Comparison of ENCODE assay signal across 14 mouse cellular contexts in the genomic region with DNA sequence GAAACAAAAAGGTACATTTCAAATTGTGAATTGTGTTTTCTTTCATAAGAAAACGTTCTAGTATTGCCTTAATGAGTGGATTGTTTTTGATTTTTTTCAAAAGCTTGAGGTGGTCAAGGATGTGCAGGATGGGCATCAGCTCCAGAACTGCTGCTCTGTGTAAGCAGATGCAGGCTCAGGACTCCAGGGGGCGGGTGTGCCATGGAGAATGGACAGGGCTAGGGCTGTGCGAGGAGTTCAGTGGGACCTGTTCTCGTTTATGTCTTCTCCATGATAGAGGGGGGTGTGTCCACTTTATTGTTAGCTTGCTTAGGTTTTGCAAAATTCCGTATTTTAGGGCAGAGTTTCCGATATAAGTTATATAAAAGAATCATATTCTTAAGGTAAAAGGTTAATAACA.
DNase-seq lines count a peak whose midpoint lies in the region; ATAC-seq and TF ChIP-seq lines count a peak whose summit lies in the region.
"Had no signal": no experiment of that assay in that cellular context is flagged by ENCODE, and none has a peak within 500 bp of the region (broad histone marks: within the 10 kb centered on the region; RNA-seq: fewer than 3 reads in every experiment).

No protein-coding gene starts in this region.

- 83% methylated on average over 6 of the region's 6 CpGs for WGBS in embryonic facial prominence, embryonic 14.5 days
- 84% methylated on average over 6 of the region's 6 CpGs for WGBS in embryonic facial prominence, embryonic 10.5 days
- 87% methylated on average over 6 of the region's 6 CpGs for WGBS in kidney, postnatal 0 days
- WGBS in liver, embryonic 12.5 days (ENCODE audit: insufficient replicate concordance): 71% methylated on average over 6 of the region's 6 CpGs

- no peaks in the 10 kb centered on the region for H3K36me3 ChIP-seq in embryonic facial prominence, embryonic 14.5 days (ENCODE audit: control insufficient read depth, insufficient read depth, low read length)
- no peaks in the 10 kb centered on the region for H3K36me3 ChIP-seq in embryonic facial prominence, embryonic 10.5 days (replicated peaks)
- H3K36me3 ChIP-seq in kidney, postnatal 0 days (ENCODE audit: insufficient read depth, low read length): no peaks in the 10 kb centered on the region
- no peaks in the 10 kb centered on the region for H3K36me3 ChIP-seq in E14TG2a.4 (ENCODE audit: insufficient read depth, low read length)
- H3K36me3 ChIP-seq in liver, embryonic 12.5 days: no peaks in the 10 kb centered on the region
- H3K36me3 ChIP-seq: lung, embryonic 15.5 days; neural tube, embryonic 13.5 days had no signal

- DNase-seq in embryonic facial prominence, embryonic 14.5 days (ENCODE audit: low spot score): no peak
- no peak for DNase-seq in embryonic facial prominence, embryonic 10.5 days (ENCODE audit: low spot score)
- DNase-seq in kidney, postnatal 0 days (ENCODE audit: low spot score): no peak
- DNase-seq in kidney, postnatal 10 days: no peak
- DNase-seq in cerebellum, adult 11 months: no peak
- DNase-seq: adrenal gland, adult 2 months; forebrain, postnatal 0 days; heart, postnatal 4 days; thymus, postnatal 14 days had no signal

- TF ChIP-seq CTCF in kidney, postnatal 0 days (IDR thresholded peaks at IDR 0.05; ENCODE audit: low read depth): peak; percentile 43; the same call in 1 of the 2 replicates
- TF ChIP-seq CTCF in E14TG2a.4 (conservative IDR thresholded peaks at IDR 0.05; ENCODE audit: low read length): peak; percentile 17; the same call in 1 of the 2 replicates

- no peaks in the 10 kb centered on the region for H3K9me3 ChIP-seq in embryonic facial prominence, embryonic 14.5 days (ENCODE audit: control insufficient read depth, low read length)
- H3K9me3 ChIP-seq in embryonic facial prominence, embryonic 10.5 days: no peaks in the 10 kb centered on the region
- no peaks in the 10 kb centered on the region for H3K9me3 ChIP-seq in kidney, postnatal 0 days (replicated peaks; ENCODE audit: low read length)
- no peaks in the 10 kb centered on the region for H3K9me3 ChIP-seq in E14TG2a.4 (ENCODE audit: low read length)
- no peaks in the 10 kb centered on the region for H3K9me3 ChIP-seq in liver, embryonic 12.5 days (replicated peaks)
- H3K9me3 ChIP-seq: lung, embryonic 15.5 days; neural tube, embryonic 13.5 days had no signal

- H3K9ac ChIP-seq in embryonic facial prominence, embryonic 14.5 days (ENCODE audit: low read depth, low read length): no peak overlapping the region
- no peak overlapping the region for H3K9ac ChIP-seq in kidney, postnatal 0 days (ENCODE audit: low read depth, low read length)
- H3K9ac ChIP-seq in liver, embryonic 12.5 days: no peak overlapping the region
- H3K9ac ChIP-seq: forebrain, postnatal 0 days; lung, embryonic 15.5 days; neural tube, embryonic 13.5 days had no signal

- no peak overlapping the region for H3K4me2 ChIP-seq in embryonic facial prominence, embryonic 14.5 days (ENCODE audit: low read depth, low read length)
- no peak overlapping the region for H3K4me2 ChIP-seq in kidney, postnatal 0 days (ENCODE audit: low read length)
- no peak overlapping the region for H3K4me2 ChIP-seq in liver, embryonic 12.5 days
- H3K4me2 ChIP-seq: lung, embryonic 15.5 days; neural tube, embryonic 13.5 days had no signal

- no peak overlapping the region for H3K4me3 ChIP-seq in embryonic facial prominence, embryonic 14.5 days (ENCODE audit: low read depth, low read length)
- H3K4me3 ChIP-seq in embryonic facial prominence, embryonic 10.5 days: no peak overlapping the region
- H3K4me3 ChIP-seq in kidney, postnatal 0 days (replicated peaks; ENCODE audit: low read depth, low read length): no peak overlapping the region
- H3K4me3 ChIP-seq in E14TG2a.4 (replicated peaks; ENCODE audit: low read length): no peak overlapping the region
- H3K4me3 ChIP-seq in liver, embryonic 12.5 days: no peak overlapping the region
- H3K4me3 ChIP-seq: lung, embryonic 15.5 days; neural tube, embryonic 13.5 days had no signal

- no peak overlapping the region for H3K27ac ChIP-seq in embryonic facial prominence, embryonic 14.5 days (replicated peaks; ENCODE audit: low read depth, low read length)
- no peak overlapping the region for H3K27ac ChIP-seq in embryonic facial prominence, embryonic 10.5 days (replicated peaks)
- H3K27ac ChIP-seq in kidney, postnatal 0 days: no peak overlapping the region
- no peak overlapping the region for H3K27ac ChIP-seq in liver, embryonic 12.5 days
- H3K27ac ChIP-seq: lung, embryonic 15.5 days; neural tube, embryonic 13.5 days had no signal

- no peaks in the 10 kb centered on the region for H3K27me3 ChIP-seq in embryonic facial prominence, embryonic 14.5 days (replicated peaks; ENCODE audit: control insufficient read depth, insufficient read depth, low read length)
- no peaks in the 10 kb centered on the region for H3K27me3 ChIP-seq in embryonic facial prominence, embryonic 10.5 days (replicated peaks; ENCODE audit: low read depth, poor library complexity, severe bottlenecking)
- H3K27me3 ChIP-seq in kidney, postnatal 0 days (ENCODE audit: insufficient read depth, low read length): no peaks in the 10 kb centered on the region
- no peaks in the 10 kb centered on the region for H3K27me3 ChIP-seq in E14TG2a.4 (ENCODE audit: insufficient read depth, low read length)
- no peaks in the 10 kb centered on the region for H3K27me3 ChIP-seq in liver, embryonic 12.5 days (replicated peaks)
- H3K27me3 ChIP-seq: lung, embryonic 15.5 days; neural tube, embryonic 13.5 days had no signal

- H3K4me1 ChIP-seq in embryonic facial prominence, embryonic 14.5 days (ENCODE audit: control insufficient read depth, insufficient read depth, low read length): peaks cover 23% of the 10 kb centered on the region
- H3K4me1 ChIP-seq in embryonic facial prominence, embryonic 10.5 days: peaks cover 27% of the 10 kb centered on the region
- peaks cover 10% of the 10 kb centered on the region; the same call in 1 of the 2 replicates for H3K4me1 ChIP-seq in kidney, postnatal 0 days (replicated peaks; ENCODE audit: insufficient read depth, low read length)
- H3K4me1 ChIP-seq in E14TG2a.4 (replicated peaks; ENCODE audit: low read depth, low read length): peaks cover 45% of the 10 kb centered on the region
- peaks cover 62% of the 10 kb centered on the region for H3K4me1 ChIP-seq in liver, embryonic 12.5 days

- ATAC-seq in embryonic facial prominence, embryonic 14.5 days (ENCODE audit: low read depth): 0 out of 2 replicates have a peak, but pooled peaks have one; percentile 41
- no peak; the same call in 1 of the 2 replicates for ATAC-seq in kidney, postnatal 0 days (replicated peaks; ENCODE audit: low FRiP score, low read depth)
- peak; percentile 57; the same call in 1 of the 2 replicates for ATAC-seq in liver, embryonic 12.5 days
- no peak for ATAC-seq in megakaryocyte, adult 5-6 weeks (ENCODE audit: poor library complexity, severe bottlenecking)

Comparison
In these comparisons a context has a peak if more than half of its experiments do, and no peak if none do; other contexts are left out.
1. ATAC-seq: peak in embryonic facial prominence, embryonic 14.5 days (single experiment) and liver, embryonic 12.5 days (single experiment); none in kidney, postnatal 0 days (single experiment) and megakaryocyte, adult 5-6 weeks (single experiment).